Mouse (Mus musculus) CH12.LX (cell line): ENCODE results near the gene Fbxl15. TPM values are rescaled to one million over a fixed set of nuclear protein-coding genes. Genes with fewer than 3 reads are reported as not detected.

Experiments
- DNase-seq: peaks from one replicate; pipeline ENCODE4 v3.0.0-alpha.2; 2013; ENCODE audit errors: extremely low read depth
- H3K27ac ChIP-seq: 2 replicates; pipeline ENCODE4 v1.5.1; 2012; ENCODE audit warnings: low read depth, mild to moderate bottlenecking, control low read depth, moderate library complexity; ENCODE audit not compliant: insufficient read depth
- H3K27me3 ChIP-seq: replicated peaks from 2 replicates; pipeline ENCODE3; 2012; ENCODE audit warnings: inconsistent platforms
- H3K36me3 ChIP-seq, 2 experiments: replicated peaks in 1 of 2; 2 replicates each; pipeline versions ENCODE3 to v1.6.1; 2012; ENCODE audit warnings: inconsistent platforms in 1 of 2, low read length in 1 of 2, mild to moderate bottlenecking in 1 of 2, mixed read lengths in 1 of 2, moderate library complexity in 1 of 2; ENCODE audit not compliant: control insufficient read depth in 1 of 2, insufficient read depth in 1 of 2
- H3K4me1 ChIP-seq, 2 experiments: 2 replicates each; pipeline ENCODE4 v1.6.1; 2012; ENCODE audit warnings: inconsistent platforms in 1 of 2, moderate library complexity in 1 of 2; ENCODE audit not compliant: insufficient read depth in 2 of 2, control insufficient read depth in 1 of 2
- H3K4me2 ChIP-seq: 2 replicates; pipeline ENCODE4 v1.6.1; 2012; ENCODE audit warnings: low read depth, mild to moderate bottlenecking, control low read depth; ENCODE audit not compliant: poor library complexity, insufficient read depth, severe bottlenecking
- H3K4me3 ChIP-seq, 3 experiments: fragments of 150-350 bp in 1 of 3; sonication (generic) in 1 of 3; replicated peaks in 1 of 3; 2 replicates each; pipeline versions ENCODE3 to v1.5.1; 2011 to 2012; ENCODE audit warnings: low read depth in 2 of 3, low read length in 2 of 3, mild to moderate bottlenecking in 2 of 3, moderate library complexity in 2 of 3, control low read depth in 1 of 3, improper control_type of control experiment in 1 of 3, inconsistent platforms in 1 of 3, mixed read lengths in 1 of 3; ENCODE audit not compliant: poor library complexity in 1 of 3
- H3K79me2 ChIP-seq: replicated peaks from 2 replicates; pipeline ENCODE4 v1.6.1; 2012; ENCODE audit warnings: mild to moderate bottlenecking, moderate library complexity; ENCODE audit not compliant: control insufficient read depth, poor library complexity, insufficient read depth, severe bottlenecking; ENCODE audit errors: extremely low read depth
- H3K9ac ChIP-seq: 2 replicates; pipeline ENCODE4 v1.6.1; 2012; ENCODE audit warnings: low read depth, mild to moderate bottlenecking, control low read depth, moderate library complexity; ENCODE audit not compliant: insufficient read depth
- H3K9me3 ChIP-seq: replicated peaks from 2 replicates; pipeline ENCODE3; 2012; ENCODE audit warnings: low read length, inconsistent platforms, mixed read lengths
- BHLHE40 ChIP-seq: IDR thresholded peaks from 2 replicates; pipeline ENCODE4 v1.6.1; 2011; ENCODE audit warnings: mild to moderate bottlenecking, low read depth, low read length, improper control_type of control experiment
- CHD1 ChIP-seq: IDR thresholded peaks from 2 replicates; pipeline ENCODE4 v1.6.1; 2012; ENCODE audit warnings: low read depth, low read length, improper control_type of control experiment, inconsistent platforms
- CHD2 ChIP-seq: IDR thresholded peaks from 2 replicates; pipeline ENCODE4 v1.6.1; 2011; ENCODE audit warnings: low read length, improper control_type of control experiment
- CTCF ChIP-seq, 2 experiments: IDR thresholded peaks in 1 of 2; conservative IDR thresholded peaks in 1 of 2; 2 replicates each; pipeline ENCODE4 v1.5.1; 2011 to 2012; ENCODE audit warnings: low read depth in 2 of 2, low read length in 2 of 2, improper control_type of control experiment in 1 of 2, inconsistent platforms in 1 of 2, mild to moderate bottlenecking in 1 of 2, moderate library complexity in 1 of 2
- E2F4 ChIP-seq: IDR thresholded peaks from 2 replicates; pipeline ENCODE4 v1.6.1; 2011; ENCODE audit warnings: low read depth, low read length, improper control_type of control experiment; ENCODE audit not compliant: insufficient replicate concordance
- ETS1 ChIP-seq: conservative IDR thresholded peaks from 2 replicates; pipeline ENCODE4 v1.6.1; 2012; ENCODE audit warnings: low read depth, mild to moderate bottlenecking, inconsistent platforms, low read length, improper control_type of control experiment, moderate library complexity
- HCFC1 ChIP-seq: IDR thresholded peaks from 2 replicates; pipeline ENCODE4 v1.6.1; 2012; ENCODE audit warnings: low read depth, mild to moderate bottlenecking, inconsistent platforms, low read length, improper control_type of control experiment
- IRF4 ChIP-seq: IDR thresholded peaks from 2 replicates; pipeline ENCODE4 v1.6.1; 2014; ENCODE audit warnings: low read depth, mild to moderate bottlenecking, inconsistent platforms, low read length, improper control_type of control experiment
- JUN ChIP-seq: IDR thresholded peaks from 2 replicates; pipeline ENCODE4 v1.6.1; 2011; ENCODE audit warnings: low read depth, mild to moderate bottlenecking, low read length, improper control_type of control experiment, moderate library complexity; ENCODE audit not compliant: insufficient read depth
- JUND ChIP-seq: conservative IDR thresholded peaks from 2 replicates; pipeline ENCODE4 v1.6.1; 2011; ENCODE audit warnings: low read depth, low read length, improper control_type of control experiment
- KAT2A ChIP-seq: IDR thresholded peaks from 2 replicates; pipeline ENCODE4 v1.6.1; 2012; ENCODE audit warnings: low read length, improper control_type of control experiment, inconsistent platforms; ENCODE audit not compliant: insufficient replicate concordance
- MXI1 ChIP-seq: IDR thresholded peaks from 2 replicates; pipeline ENCODE4 v1.6.1; 2011; ENCODE audit warnings: mild to moderate bottlenecking, low read depth, low read length, improper control_type of control experiment
- MYC ChIP-seq: IDR thresholded peaks from 2 replicates; pipeline ENCODE4 v1.6.1; 2011; ENCODE audit warnings: low read depth, mild to moderate bottlenecking, improper control_type of control experiment, low read length
- POLR2AphosphoS2 ChIP-seq: IDR thresholded peaks from 2 replicates; pipeline ENCODE4 v1.6.1; 2011; ENCODE audit warnings: low read depth, low read length, improper control_type of control experiment
- RAD21 ChIP-seq: IDR thresholded peaks from 2 replicates; pipeline ENCODE4 v1.6.1; 2011; ENCODE audit warnings: low read depth, mild to moderate bottlenecking, low read length, improper control_type of control experiment, moderate library complexity
- RCOR1 ChIP-seq: conservative IDR thresholded peaks from 2 replicates; pipeline ENCODE4 v1.6.1; 2012; ENCODE audit warnings: low read depth, mild to moderate bottlenecking, inconsistent platforms, low read length, improper control_type of control experiment
- SIN3A ChIP-seq: IDR thresholded peaks from 2 replicates; pipeline ENCODE4 v1.6.1; 2012; ENCODE audit warnings: low read length, improper control_type of control experiment, inconsistent platforms
- TBP ChIP-seq: conservative IDR thresholded peaks from 2 replicates; pipeline ENCODE4 v1.6.1; 2011; ENCODE audit warnings: low read depth, low read length, improper control_type of control experiment
- USF1 ChIP-seq: IDR thresholded peaks from 2 replicates; pipeline ENCODE4 v1.6.1; 2014; ENCODE audit warnings: low read depth, mild to moderate bottlenecking, inconsistent platforms, low read length, improper control_type of control experiment
- USF2 ChIP-seq: conservative IDR thresholded peaks from 2 replicates; pipeline ENCODE4 v1.6.1; 2011; ENCODE audit warnings: low read depth, low read length, improper control_type of control experiment
- ZC3H11A ChIP-seq: IDR thresholded peaks from 2 replicates; pipeline ENCODE4 v1.6.1; 2012; ENCODE audit warnings: low read depth, mild to moderate bottlenecking, inconsistent platforms, low read length, improper control_type of control experiment
- ZKSCAN1 ChIP-seq: IDR thresholded peaks from 2 replicates; pipeline ENCODE4 v1.6.1; 2012; ENCODE audit warnings: low read depth, inconsistent platforms, low read length, improper control_type of control experiment, borderline replicate concordance
- dilution Hi-C: fragments of 300-500 bp; cut with MboI; formaldehyde crosslinking; loops from 2 replicates; pipeline ENCODE4 v1.14.3; 2020; ENCODE audit warnings: low sequenced_read_pairs; ENCODE audit not compliant: extremely low pct_unique_long_range_greater_than_20kb, extremely low pct_ligation_motif_present
- in situ Hi-C: fragments of 300-500 bp; cut with MboI; formaldehyde crosslinking; loops from 3 replicates; pipeline ENCODE4 v1.14.3; 2019; ENCODE audit warnings: low sequenced_read_pairs, low pct_ligation_motif_present, low pct_unique_long_range_greater_than_20kb, mixed read lengths
- polyA plus RNA-seq: library from polyadenylated mRNA; unstranded; fragments of >175 nt; gene quantifications from 2 replicates; pipeline ENCODE4 v1.2.1, GENCODE M21; 2012; ENCODE audit warnings: low read depth; ENCODE audit not compliant: insufficient read length
- total RNA-seq, 2 experiments: library from RNA; depleted of rRNA; stranded (reverse); fragments of 300-350 nt in 1 of 2; fragments of >200 nt in 1 of 2; gene quantifications; 2 replicates each; pipeline ENCODE4 v1.2.3; 2012 to 2014

Gene Fbxl15
- total and polyA plus RNA-seq, 3 experiments, result 7.6 to 9.9 (median 9.4) TPM

GRCm38 (mm10) chr19:46362104-46362503 is 34.1 kb downstream of the Fbxl15 start:
- Histone ChIP-seq H3K4me3 (no peak overlapping the region), H3K4me2 (no peak overlapping the region), H3K4me1 (peaks cover 0 to 19% of the 10 kb centered on the region in 2 experiments; a peak in 2 of 4 replicates), H3K27ac (no peak overlapping the region), H3K79me2 (no peaks in the 10 kb centered on the region), H3K9me3 (no peaks in the 10 kb centered on the region), H3K9ac (no peak overlapping the region)
- in situ Hi-C loops, result loop anchor here (10.0 kb wide), 1 partner anchor 227 kb away; the partner anchor contains the start of gene Elovl3
- dilution Hi-C loops, result no loop called here
- DNase-seq, result no peak
- TF ChIP-seq RCOR1, result no peak
- no peak for TF ChIP-seq JUN
- no peak for TF ChIP-seq POLR2AphosphoS2
- no peak for TF ChIP-seq SIN3A
- TF ChIP-seq RAD21, result no peak
- TF ChIP-seq ZKSCAN1, result no peak
- no peak for TF ChIP-seq TBP
- TF ChIP-seq ZC3H11A, result no peak
- TF ChIP-seq CTCF (conservative IDR thresholded peaks at IDR 0.05 in 1 of 2, IDR thresholded peaks at IDR 0.05 in 1 of 2; ENCODE audit: low read depth in 2 of 2, low read length in 2 of 2), result no peak
- no peak for TF ChIP-seq HCFC1
- TF ChIP-seq MYC, result no peak
- TF ChIP-seq USF2, result no peak
- no peak for TF ChIP-seq CHD1
- no peak for TF ChIP-seq CHD2
- no peak for TF ChIP-seq MXI1
- no peak for TF ChIP-seq USF1
- TF ChIP-seq ETS1, result no peak
- TF ChIP-seq IRF4, result no peak
- TF ChIP-seq BHLHE40, result no peak
- TF ChIP-seq, all 38 proteins: peak for 0
- Histone ChIP-seq H3K36me3 (peaks cover 0 to 23% of the 10 kb centered on the region in 2 experiments), H3K27me3 (no peaks in the 10 kb centered on the region)

- in situ Hi-C loops, result loop anchor here (10.0 kb wide), 1 partner anchor 229 kb away; the partner anchor contains the start of gene Elovl3
- Histone ChIP-seq H3K4me3 (no peak overlapping the region), H3K9ac (no peak overlapping the region), H3K27ac (no peak overlapping the region), H3K79me2 (no peaks in the 10 kb centered on the region), H3K36me3 (peaks cover 0 to 33% of the 10 kb centered on the region in 2 experiments), H3K4me2 (no peak overlapping the region), H3K9me3 (no peaks in the 10 kb centered on the region), H3K4me1 (peaks cover 0 to 6% of the 10 kb centered on the region in 2 experiments; a peak in 2 of 4 replicates), H3K27me3 (no peaks in the 10 kb centered on the region)
- no peak for DNase-seq
- TF ChIP-seq MXI1 (no peak), JUND (no peak), IRF4 (no peak), KAT2A (no peak), E2F4 (no peak)
- dilution Hi-C loops, result no loop called here
Measured at GRCm38 (mm10) chr19:46363294-46364009, 35.5 kb downstream of the Fbxl15 start.
